Mouse (Mus musculus): ENCODE measurements at regions not wholly inside any gene's neighbourhood (a gene's known extent, or its start where the extent isn't known, plus 50 kb on each side); places are given as distances from the start of the nearest gene placed in this dataset.
"Not testable (repeated sequence)": the region's sequence is repeated elsewhere in the genome, so short reads cannot be mapped to it uniquely, and the experiment has no call there.

DNA sequence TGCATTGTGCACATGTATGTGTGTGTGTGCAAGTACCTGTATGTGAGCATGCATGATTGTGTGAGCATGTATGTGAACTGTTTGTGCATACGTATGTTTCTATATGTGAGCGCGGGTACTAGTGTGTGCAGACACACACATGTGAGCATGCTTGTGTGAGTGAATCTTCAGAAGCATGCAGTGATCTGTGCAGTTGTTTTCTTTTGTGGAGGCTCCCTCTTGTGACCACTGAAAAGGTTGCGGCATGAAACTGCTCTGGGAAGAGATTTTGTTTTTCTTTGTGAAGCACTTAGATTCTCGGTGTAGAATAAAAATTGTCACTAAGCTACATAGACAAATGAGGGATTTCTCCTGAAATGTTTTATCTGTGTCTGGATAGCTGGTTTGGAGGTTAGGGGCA lies 189.2 kb upstream of the Rapgef5 start:
- ATAC-seq (ENCODE audit: insufficient number of reproducible peaks, low FRiP score, low TSS enrichment): not testable (repeated sequence)

DNA sequence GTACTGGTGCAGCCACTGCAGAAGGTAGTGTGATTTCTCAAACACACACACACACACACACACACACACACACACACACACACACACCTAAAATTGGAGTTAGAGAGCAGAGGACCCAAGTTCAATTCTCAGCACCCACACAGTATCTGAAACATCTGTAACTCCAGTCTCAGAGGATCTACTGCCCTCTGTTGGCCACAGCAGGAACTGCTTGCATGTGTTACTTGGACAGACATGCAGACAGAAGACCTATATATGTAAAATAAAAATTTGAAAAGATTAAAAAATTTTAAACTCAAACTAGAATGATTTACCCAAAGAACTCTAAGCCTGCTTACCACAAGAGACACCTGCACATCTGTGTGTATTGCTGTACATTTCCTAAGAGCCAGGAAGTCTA lies 185.9 kb upstream of the Rapgef5 start:
- no peak for ATAC-seq (ENCODE audit: insufficient number of reproducible peaks, low FRiP score, low TSS enrichment)

DNA sequence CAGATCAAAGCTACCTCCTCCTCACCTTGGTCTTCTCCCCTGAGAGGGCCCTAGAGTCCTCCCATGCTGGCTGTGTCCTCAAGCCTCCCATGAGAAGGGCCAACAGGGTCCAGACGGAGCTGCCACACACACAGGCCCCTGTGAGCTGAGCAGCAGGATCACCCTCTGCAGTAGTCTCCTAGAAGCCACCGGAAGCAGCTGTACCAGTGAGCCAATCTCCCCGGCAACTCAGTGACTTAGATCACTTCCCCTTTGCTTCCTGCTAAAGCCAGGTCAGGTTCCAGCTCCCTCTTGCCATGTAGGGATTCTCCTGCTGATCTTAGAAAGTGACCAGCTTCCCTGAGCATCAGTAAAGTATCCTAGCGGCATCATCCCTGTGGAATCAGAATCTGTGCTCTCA lies 179.4 kb upstream of the Rapgef5 start:
- no peak for ATAC-seq (ENCODE audit: insufficient number of reproducible peaks, low FRiP score, low TSS enrichment)

DNA sequence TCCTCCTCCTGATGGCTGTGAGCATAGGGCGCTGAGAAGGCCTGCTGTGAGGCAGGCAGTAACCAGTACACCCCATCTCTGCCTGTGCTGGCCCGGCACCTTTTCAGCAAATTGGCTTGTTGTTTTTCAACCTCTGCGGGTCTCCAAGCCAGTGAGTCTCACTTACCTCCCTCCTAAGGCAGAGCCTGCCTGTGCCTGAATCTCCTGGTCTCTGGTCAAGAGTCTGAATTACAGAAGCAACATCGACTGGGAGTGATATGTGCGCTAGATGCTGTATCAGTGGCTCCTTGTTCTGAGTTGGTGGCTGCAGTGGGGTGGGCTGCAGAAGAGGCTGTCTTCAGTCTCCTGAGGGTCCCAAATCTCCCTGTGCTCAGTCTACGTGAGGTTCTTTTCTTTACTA lies 174.0 kb upstream of the Rapgef5 start:
- no peak for ATAC-seq (ENCODE audit: insufficient number of reproducible peaks, low FRiP score, low TSS enrichment)

DNA sequence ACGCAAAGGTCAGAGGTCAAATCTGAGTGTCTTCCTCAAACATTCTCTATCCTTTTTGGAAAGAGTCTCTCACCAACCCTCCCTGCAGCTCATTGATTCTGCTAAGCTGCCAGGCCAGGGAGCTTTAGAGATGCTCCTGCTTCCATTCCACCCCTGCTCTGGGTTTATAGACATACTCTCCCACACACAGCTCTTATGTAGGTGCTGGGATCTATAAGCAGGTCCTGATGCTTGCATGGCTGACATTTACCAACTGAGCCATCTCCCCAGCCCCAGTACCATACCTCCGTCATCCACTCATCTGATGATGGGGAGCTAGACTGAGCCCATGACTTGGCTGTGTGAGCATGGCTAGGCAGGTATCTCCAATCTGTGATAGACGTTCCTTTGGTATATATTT lies 173.2 kb upstream of the Rapgef5 start:
- no peak for ATAC-seq (ENCODE audit: insufficient number of reproducible peaks, low FRiP score, low TSS enrichment)

DNA sequence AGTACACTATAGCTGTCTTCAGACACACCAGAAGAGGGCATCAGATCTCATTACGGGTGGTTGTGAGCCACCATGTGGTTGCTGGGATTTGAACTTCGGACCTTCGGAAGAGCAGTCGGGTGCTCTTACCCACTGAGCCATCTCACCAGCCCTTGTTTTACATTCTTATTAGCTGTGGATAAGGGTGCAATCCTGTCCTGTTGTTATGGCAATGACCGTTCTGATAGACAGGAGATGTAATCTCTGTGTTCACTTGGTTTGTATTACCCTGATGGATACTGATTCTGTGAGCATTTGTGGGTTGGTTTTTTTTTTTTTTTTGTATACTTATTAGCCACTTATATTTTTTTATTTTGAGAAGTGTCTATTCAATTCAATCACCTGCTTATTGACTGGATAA lies 172.7 kb upstream of the Rapgef5 start:
- not testable (repeated sequence) for ATAC-seq (ENCODE audit: insufficient number of reproducible peaks, low FRiP score, low TSS enrichment)

DNA sequence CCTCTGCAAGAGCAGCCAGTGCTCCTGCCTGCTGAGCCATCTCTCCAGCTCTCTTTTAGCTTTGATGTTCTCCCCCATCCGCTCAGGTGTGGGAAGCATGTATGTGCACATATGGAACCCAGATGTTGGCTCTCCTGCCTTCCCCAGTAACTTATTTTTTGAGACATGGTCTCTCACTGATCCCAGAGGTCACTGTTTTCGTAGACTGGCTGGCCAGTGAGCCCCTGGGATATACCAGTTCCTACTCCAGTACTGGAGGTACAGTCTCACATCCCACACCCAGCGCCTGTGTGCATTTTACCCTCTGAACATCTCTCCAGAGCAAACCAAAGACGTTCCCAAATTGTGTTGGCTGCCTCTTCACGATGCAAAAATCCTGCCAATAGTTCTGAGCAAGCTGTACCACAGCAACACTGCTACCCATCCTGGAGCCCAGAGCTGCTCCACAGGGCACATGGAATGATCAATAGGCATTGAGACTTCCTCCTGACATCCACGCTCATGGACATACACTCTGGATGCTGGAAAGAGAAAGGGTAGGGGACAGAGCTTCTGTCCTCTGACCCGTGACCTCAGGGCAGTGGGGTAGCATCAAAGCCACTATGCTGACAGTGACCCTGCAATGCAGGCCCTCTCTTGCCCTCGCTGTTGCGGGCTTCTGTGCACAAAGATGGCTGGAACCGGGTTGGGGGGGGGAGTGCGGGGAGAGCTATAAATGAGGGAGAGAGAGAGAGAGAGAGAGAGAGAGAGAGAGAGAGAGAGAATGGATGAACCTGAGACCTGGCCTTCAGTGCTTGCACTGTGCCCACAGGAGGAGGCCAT lies 171.8 kb upstream of the Rapgef5 start:
- no peak for ATAC-seq (ENCODE audit: insufficient number of reproducible peaks, low FRiP score, low TSS enrichment)

DNA sequence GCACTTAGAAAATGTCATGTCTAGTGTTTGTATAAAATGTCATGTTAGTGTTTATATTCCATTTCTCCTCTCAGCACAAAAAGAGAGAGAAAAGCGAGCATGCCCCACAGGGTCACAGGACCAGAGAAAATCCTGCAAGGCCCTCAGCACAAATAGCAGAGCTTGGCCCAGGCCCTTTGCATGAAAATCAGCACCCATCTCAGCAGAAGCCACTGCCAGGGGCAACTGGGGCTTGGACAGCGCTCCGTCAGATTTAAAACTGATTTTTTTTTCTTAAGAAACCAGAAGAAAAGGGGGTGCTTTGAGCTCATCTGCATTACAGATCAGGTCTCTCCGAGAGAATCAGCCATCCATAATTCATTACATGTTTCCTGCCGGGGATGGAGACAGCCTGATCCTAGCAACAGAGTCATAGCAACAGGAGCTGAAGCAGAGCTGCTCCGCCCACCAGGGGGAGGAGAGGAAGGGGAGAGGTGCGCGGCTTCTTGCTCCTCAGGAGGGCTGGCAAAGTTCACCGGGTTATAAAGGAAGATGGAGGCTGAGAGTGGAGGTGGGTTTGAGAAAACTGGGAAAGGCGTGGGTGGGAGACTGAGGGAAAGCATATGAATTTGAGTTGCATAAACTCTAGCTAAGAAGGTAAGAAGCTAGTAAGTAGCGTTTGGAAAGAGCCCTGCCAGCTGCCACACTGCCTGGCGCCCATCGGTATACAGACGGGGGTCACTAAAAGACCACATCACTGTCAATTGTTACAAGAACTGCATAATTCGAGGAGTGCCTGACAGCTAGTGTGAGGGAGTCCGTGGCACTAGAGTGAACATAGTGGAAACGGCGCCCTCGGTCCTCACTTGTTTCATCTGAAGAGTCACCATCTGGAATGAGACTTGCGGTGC lies 170.9 kb upstream of the Rapgef5 start:
- ATAC-seq (ENCODE audit: insufficient number of reproducible peaks, low FRiP score, low TSS enrichment): peak; percentile 69; the same call in 1 of the 2 replicates

DNA sequence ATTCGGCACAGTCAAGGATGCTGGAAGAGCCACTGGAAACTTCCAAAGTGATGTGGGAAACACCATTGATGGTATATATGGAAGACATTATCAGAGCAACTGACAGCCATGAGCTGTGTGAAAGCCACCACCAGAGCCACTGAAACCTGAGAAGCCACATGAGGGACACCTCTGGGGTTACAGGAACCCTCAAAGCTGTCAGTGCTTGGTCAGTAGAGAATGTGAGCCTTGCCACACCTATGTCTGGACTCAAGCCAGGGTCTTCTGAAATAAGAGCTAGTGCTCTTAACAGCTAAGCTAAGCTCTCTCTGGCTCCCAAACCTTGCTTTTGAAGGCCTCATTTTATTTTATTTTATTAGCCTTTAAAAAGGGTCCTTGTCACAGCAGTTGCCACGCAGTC lies 170.2 kb upstream of the Rapgef5 start:
- no peak for ATAC-seq (ENCODE audit: insufficient number of reproducible peaks, low FRiP score, low TSS enrichment)

DNA sequence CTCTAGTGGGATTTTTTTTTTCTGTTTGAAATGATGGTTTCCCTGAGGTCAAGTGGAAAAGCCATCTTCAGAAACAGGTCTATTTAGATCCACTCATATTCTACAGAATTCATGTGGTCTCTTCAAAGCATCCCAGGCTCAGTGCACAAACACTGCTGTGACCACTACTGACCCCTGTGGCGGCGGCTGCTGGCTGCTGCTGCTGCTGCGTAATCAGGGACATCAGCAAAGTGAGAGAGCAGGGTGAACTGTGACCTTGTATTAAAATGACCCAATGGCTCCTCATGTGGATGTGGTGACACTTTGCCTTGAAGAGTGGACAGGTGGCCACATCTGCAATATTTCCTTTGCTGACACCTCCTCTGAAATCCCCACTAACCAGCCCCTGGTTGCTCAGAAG lies 169.1 kb upstream of the Rapgef5 start:
- no peak for ATAC-seq (ENCODE audit: insufficient number of reproducible peaks, low FRiP score, low TSS enrichment)

DNA sequence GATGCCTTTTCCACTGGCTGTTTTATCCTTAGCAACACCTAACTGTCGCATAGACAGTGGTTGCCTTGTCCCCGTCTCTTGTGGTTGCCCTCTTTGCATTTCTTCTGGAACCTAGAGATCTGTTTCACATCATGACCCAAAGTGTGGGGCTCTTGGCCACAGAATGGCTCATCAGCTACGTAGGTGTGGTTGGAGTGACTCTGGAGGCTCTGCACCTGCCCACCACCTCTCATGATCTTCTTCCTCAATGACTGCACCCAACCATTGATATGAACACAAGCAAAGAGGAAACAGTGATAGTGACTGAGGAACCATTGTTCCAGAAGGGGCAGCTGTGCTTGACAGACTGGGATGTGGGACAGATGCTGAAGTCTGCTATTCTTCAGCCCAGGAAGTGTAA lies 167.8 kb upstream of the Rapgef5 start:
- ATAC-seq (ENCODE audit: insufficient number of reproducible peaks, low FRiP score, low TSS enrichment): no peak

DNA sequence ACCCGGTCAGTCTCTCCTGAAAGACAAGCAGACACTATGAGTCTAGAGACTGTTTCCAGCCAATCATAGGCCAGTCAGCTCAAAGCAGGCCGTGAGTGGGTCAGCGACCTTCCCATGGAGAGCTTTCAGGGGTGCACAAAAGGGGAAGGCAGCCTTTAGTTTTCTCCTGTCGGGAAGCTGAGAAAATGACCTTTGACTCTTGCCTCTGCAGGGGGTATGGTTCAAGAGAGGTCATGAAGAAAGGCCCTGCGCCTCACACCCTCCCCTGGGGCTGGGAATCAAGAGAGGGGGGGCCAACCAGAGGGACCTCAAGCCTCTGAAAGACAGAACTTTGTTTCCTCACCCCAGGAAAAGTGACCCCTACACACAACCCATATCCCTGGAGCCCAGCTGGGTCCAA lies 164.4 kb upstream of the Rapgef5 start:
- no peak for ATAC-seq (ENCODE audit: insufficient number of reproducible peaks, low FRiP score, low TSS enrichment)

DNA sequence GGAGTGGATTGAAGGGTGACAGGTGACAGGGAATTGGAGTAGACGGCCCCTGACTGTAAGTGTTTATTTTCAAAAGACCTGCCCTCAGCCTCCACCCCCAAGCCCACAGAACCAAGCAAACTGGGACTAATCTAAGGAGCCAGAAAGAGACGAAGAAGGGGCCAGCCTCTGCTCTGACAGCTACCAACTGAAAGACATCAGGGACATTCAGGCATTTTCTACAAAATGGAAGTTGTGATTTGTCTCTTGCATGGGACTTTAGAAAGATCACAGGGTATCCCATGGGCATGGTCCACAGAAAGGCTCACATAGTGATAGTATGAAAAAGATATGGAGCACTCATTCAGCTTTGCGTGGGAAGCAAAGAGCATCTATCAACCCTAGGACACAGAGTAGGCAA lies 163.8 kb upstream of the Rapgef5 start:
- no peak for ATAC-seq (ENCODE audit: insufficient number of reproducible peaks, low FRiP score, low TSS enrichment)

DNA sequence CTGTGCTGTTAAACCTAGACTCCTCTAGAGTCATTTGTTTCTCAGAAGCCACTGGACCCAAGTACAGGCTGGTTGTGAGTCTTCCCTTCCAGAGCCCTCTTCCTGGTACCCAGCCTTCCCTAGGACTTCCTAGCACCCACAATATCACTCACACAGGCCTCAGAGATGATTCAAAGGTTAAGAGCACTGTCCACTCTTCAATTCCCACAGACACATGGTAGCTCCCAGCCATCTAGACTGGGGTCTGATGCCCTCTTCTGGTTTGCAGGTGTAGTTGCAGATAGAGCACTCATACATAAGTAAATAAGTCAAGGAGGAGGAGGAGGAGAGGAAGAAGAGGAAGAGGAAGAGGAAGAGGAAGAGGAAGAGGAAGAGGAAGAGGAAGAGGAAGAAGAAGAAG lies 163.3 kb upstream of the Rapgef5 start:
- ATAC-seq (ENCODE audit: insufficient number of reproducible peaks, low FRiP score, low TSS enrichment): peak; percentile 50

DNA sequence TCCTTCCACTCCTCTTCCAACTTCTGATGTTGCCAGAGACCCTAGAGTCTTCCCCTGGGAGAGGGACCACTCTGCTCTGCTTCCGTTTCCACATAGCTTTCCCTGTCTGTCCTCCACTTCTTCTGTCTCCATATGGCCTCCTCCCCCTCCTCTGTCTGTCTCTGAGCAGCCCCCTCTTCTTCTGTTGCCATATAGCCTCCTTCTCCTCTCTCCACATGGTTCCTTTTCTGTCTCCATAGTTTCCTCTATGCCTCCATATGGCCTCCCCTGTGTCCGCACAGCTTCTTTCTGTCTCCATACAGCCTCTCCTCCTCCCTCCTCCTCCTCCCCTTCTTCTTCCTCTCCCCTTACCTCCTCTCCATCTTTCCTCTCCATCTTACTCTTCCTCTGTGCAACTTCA lies 158.5 kb upstream of the Rapgef5 start:
- no peak for ATAC-seq (ENCODE audit: insufficient number of reproducible peaks, low FRiP score, low TSS enrichment)

DNA sequence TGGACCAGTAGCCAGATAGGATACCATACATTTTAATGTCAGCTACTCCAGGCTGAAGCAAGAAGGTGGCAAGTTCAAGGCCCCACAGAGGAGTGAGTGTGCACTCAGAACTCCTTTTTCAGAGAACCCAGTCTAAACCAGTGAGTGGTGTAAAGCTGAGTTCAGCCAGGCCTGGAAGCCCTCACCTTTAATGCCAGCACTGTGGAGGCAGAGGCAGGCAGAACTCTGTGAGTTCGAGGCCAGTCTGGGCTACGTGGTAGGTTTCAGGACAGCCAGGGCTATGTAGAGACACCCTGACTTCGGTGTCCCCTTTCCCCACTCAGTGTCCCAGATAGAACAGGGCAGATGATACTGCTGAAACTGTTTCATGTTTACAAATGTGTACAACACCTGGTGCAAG lies 157.4 kb upstream of the Rapgef5 start:
- ATAC-seq (ENCODE audit: insufficient number of reproducible peaks, low FRiP score, low TSS enrichment): no peak

DNA sequence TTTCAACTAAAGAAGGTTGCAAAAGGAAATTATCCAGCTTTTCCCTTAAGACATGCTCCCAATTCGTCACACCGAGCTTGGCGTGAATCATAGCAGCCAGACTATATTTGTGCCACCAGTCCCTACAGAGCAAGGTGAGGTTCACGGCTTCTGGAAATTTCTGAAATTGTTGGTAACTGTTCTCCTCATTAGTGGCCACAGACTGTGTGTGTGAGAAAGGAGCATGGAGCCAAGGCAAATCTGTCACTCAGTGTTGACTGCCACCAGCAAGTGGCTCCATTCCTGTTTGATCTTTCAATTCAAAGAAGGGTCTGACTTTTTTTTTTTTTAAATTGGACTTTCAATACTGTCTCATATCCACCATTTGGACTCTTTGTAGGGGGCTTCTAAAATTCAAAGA lies 156.1 kb upstream of the Rapgef5 start:
- ATAC-seq (ENCODE audit: insufficient number of reproducible peaks, low FRiP score, low TSS enrichment): no peak

DNA sequence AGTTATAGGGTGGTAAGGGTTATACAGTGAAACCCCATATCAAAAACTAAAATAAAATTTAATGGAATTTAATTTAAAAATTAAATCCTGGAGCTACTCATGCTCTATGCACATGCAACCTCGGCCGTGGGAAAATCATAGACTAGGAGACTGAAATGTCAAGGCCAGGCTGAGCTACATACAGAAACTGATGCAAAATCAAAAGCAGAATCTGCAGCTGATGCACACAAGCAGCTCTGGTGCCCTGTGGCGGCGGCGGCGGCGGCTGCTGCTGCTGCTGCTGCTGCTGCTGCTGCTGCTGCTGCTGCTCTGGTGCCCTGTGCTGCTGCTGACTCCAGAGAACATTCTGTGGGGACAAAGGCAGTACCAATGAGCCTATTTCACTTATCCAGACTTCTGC lies 154.5 kb upstream of the Rapgef5 start:
- ATAC-seq (ENCODE audit: insufficient number of reproducible peaks, low FRiP score, low TSS enrichment): no peak

DNA sequence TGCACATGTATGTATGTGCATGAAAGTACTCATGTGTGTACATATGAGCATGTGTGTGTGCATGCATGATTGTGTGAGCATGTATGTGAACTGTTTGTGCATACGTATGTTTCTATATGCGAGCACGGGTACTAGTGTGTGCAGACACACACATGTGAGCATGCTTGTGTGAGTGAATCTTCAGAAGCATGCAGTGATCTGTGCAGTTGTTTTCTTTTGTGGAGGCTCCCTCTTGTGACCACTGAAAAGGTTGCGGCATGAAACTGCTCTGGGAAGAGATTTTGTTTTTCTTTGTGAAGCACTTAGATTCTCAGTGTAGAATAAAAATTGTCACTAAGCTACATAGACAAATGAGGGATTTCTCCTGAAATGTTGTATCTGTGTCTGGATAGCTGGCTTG lies 152.8 kb upstream of the Rapgef5 start:
- ATAC-seq (ENCODE audit: insufficient number of reproducible peaks, low FRiP score, low TSS enrichment): not testable (repeated sequence)

DNA sequence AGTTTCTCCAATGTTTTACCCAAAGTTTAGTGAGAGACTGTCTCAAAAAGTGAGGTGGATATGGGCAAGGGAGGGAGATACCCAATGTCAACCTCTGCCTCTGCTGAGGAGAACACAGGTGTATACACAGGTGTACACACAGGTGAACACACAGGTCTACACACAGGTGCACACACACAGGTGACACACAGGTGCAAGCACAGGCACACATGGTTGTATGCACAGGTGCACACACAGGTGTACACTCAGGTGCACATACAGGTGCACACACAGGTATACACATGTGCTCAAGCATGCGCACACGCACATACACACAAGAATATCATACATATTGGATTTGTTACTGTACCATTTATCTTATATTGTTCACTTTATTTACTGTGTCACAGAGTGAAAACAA lies 151.1 kb upstream of the Rapgef5 start:
- no peak for ATAC-seq (ENCODE audit: insufficient number of reproducible peaks, low FRiP score, low TSS enrichment)

DNA sequence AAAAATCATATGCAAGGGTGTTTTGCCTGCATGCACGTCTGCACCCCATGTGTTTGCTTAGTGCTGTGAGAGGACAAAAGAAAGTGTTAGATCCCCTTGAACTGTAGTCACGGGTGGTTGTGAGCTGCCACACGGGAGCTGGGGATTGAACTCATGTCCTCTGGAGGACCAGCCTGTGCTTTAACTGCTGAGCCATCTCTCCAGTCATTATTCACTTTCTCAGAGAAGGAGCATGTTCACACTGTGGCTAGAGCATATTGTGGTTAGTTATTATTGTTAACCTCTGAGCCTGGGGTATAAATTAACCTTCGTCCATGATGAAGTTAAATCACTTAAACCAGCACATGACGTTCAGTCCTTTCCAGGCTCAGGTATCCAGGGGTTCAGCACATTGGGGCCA lies 150.4 kb upstream of the Rapgef5 start:
- no peak for ATAC-seq (ENCODE audit: insufficient number of reproducible peaks, low FRiP score, low TSS enrichment)
